In the genomic region with DNA sequence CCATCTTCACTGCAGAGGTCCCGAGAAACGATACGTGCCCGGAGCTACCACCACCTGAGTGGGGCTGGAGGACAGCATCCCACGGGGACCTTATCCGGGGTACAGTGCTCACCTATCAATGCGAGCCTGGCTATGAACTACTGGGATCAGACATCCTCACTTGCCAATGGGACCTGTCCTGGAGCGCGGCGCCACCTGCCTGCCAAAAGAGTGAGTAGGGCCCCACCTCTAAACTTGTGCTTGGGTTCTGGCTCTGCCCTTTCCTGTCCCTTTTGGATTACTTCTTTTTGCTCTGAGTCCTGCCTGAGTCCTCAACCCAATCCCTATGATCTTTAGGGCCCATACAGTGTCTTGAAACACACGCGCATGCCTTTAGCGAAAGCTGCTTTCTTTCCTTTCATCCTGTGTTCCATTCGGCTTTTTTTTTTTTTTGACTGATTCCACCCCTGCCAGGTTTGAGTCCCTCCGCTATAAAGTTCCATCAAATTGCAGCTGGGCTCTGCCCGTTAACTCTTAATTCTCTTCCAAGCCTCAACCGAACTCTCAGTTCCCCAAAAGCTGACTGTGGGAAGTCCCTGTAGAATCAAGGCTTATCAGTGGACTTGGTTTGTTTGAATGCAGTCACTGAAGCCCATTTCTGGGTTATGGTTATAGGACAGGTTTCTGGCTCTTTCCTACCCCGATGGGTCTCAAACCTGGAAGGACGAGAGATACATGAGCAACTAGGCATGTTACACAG, we compare ENCODE assay signal across 9 mouse cellular contexts. TPM values are rescaled to one million over a fixed set of nuclear protein-coding genes. Genes with fewer than 3 reads are reported as not detected.
DNase-seq lines count a peak whose midpoint lies in the region; ATAC-seq and TF ChIP-seq lines count a peak whose summit lies in the region.
"Had no signal": no experiment of that assay in that cellular context is flagged by ENCODE, and none has a peak within 500 bp of the region (broad histone marks: within the 10 kb centered on the region; RNA-seq: fewer than 3 reads in every experiment).

No protein-coding gene starts in this region.

- peak; percentile 61 to 68 for DNase-seq in cerebellum, postnatal 25 days
- no peak for DNase-seq in cerebellum, adult 11 months
- DNase-seq in urinary bladder, postnatal 14 days (ENCODE audit: low spot score), result peak; percentile 49
- no peak for DNase-seq in urinary bladder, adult 2 months (ENCODE audit: low spot score)
- DNase-seq in heart, postnatal 14 days, result peak; percentile 45 to 47
- DNase-seq in liver, embryonic 14.5 days (ENCODE audit: low read depth in 3 of 3, low spot score in 3 of 3), result no peak
- peak; percentile 58 for DNase-seq in thymus, postnatal 14 days
- DNase-seq in cerebellum, adult 9-10 months, result no peak
- DNase-seq: liver, embryonic 13.5 days had no signal

- no peak overlapping the region for H3K9ac ChIP-seq in liver, embryonic 14.5 days (replicated peaks)
- H3K9ac ChIP-seq: liver, embryonic 13.5 days had no signal

- no peak overlapping the region for H3K4me3 ChIP-seq in liver, embryonic 14.5 days (ENCODE audit: insufficient read depth in 1 of 2, low read depth in 2 of 2, low read length in 2 of 2)
- H3K4me3 ChIP-seq: liver, embryonic 13.5 days had no signal

- no peaks in the 10 kb centered on the region for H3K9me3 ChIP-seq in liver, embryonic 14.5 days (ENCODE audit: control insufficient read depth, low read length)
- H3K9me3 ChIP-seq: liver, embryonic 13.5 days had no signal

- 26% methylated on average over 19 of the region's 19 CpGs for WGBS in liver, embryonic 14.5 days (ENCODE audit: insufficient replicate concordance)

- no peak overlapping the region for H3K4me2 ChIP-seq in liver, embryonic 14.5 days (ENCODE audit: low read depth)
- H3K4me2 ChIP-seq: liver, embryonic 13.5 days had no signal

- peak; percentile 78 for TF ChIP-seq CTCF in liver, embryonic 14.5 days (IDR thresholded peaks at IDR 0.05; ENCODE audit: low read depth)

- no peaks in the 10 kb centered on the region for H3K36me3 ChIP-seq in liver, embryonic 14.5 days (replicated peaks; ENCODE audit: control insufficient read depth, insufficient read depth, low read depth)
- H3K36me3 ChIP-seq: liver, embryonic 13.5 days had no signal

- no peak overlapping the region for H3K27ac ChIP-seq in liver, embryonic 14.5 days
- H3K27ac ChIP-seq: liver, embryonic 13.5 days had no signal

- ATAC-seq in liver, embryonic 14.5 days (ENCODE audit: insufficient read depth), result no peak

- intact Hi-C loops in heart, postnatal 14 days (cut with DNase I), result loop anchor here (1.0 kb wide), 1 partner anchor 141 kb away; no protein-coding TSS in a partner anchor

- TF ChIP-seq EP300 in liver, embryonic 14.5 days (IDR thresholded peaks at IDR 0.05; ENCODE audit: low read depth), result no peak

- H3K4me1 ChIP-seq in liver, embryonic 14.5 days (replicated peaks; ENCODE audit: control insufficient read depth in 2 of 2, insufficient read depth in 2 of 2, low read length in 1 of 2), result no peaks in the 10 kb centered on the region
- H3K4me1 ChIP-seq: liver, embryonic 13.5 days had no signal

- no peaks in the 10 kb centered on the region; the same call in 1 of the 2 replicates for H3K27me3 ChIP-seq in liver, embryonic 14.5 days (ENCODE audit: control insufficient read depth, insufficient read depth, low read length)

RNA-seq across cellular contexts. Expression of gene Cdipt, which starts 12.0 kb away (rescaled TPM):
- 118 and 119 TPM in 2 replicates for polyA plus RNA-seq in urinary bladder, adult 2 months (2012; rRNA removed)
- 10 to 100 TPM; 63.3 to 66.1 TPM for total RNA-seq in heart, postnatal 14 days (2021)
- 36.4 and 45.9 TPM in 2 replicates for polyA plus RNA-seq in liver, embryonic 14.5 days (2012; rRNA removed)
- polyA plus RNA-seq in liver, embryonic 14.5 days (2014; fragmentation: Nextera tagmentation; extraction: Ambion mirVana), result 32.6 and 34.3 TPM in 2 replicates

RNA-seq across cellular contexts. Expression of gene Cdiptos, which starts 12.2 kb away (rescaled TPM):
- polyA plus RNA-seq in urinary bladder, adult 2 months (2012; rRNA removed), result 2.2 and 2.7 TPM in 2 replicates
- total RNA-seq in heart, postnatal 14 days (2021), result under 1 TPM; 0.45 to 0.59 TPM
- polyA plus RNA-seq in liver, embryonic 14.5 days (2012; rRNA removed), result 0.18 and 0.52 TPM in 2 replicates
- polyA plus RNA-seq in liver, embryonic 14.5 days (2014; fragmentation: Nextera tagmentation; extraction: Ambion mirVana), result 0.20 and 0.64 TPM in 2 replicates

RNA-seq across cellular contexts. Expression of gene Sez6l2, which starts 13.4 kb away (rescaled TPM):
- polyA plus RNA-seq in urinary bladder, adult 2 months (2012; rRNA removed), result 0.65 and 0.72 TPM in 2 replicates
- total RNA-seq in heart, postnatal 14 days (2021), result 10 to 100 TPM; 14.2 to 17.2 TPM
- polyA plus RNA-seq in liver, embryonic 14.5 days (2012; rRNA removed), result 0.19 and 0.40 TPM in 2 replicates
- not detected in 2 replicates for polyA plus RNA-seq in liver, embryonic 14.5 days (2014; fragmentation: Nextera tagmentation; extraction: Ambion mirVana)

RNA-seq across cellular contexts. Expression of gene Asphd1, which starts 14.3 kb away (rescaled TPM):
- polyA plus RNA-seq in urinary bladder, adult 2 months (2012; rRNA removed), result not detected in 2 replicates
- total RNA-seq in heart, postnatal 14 days (2021), result under 1 TPM in 1 of 2 experiments, not detected in 1; 0.60 TPM
- polyA plus RNA-seq in liver, embryonic 14.5 days (2012; rRNA removed), result 0.04 TPM in 1 of 2 replicates, not detected in the other
- polyA plus RNA-seq in liver, embryonic 14.5 days (2014; fragmentation: Nextera tagmentation; extraction: Ambion mirVana), result not detected in 2 replicates
- polyA plus RNA-seq: liver, embryonic 13.5 days had no signal

RNA-seq across cellular contexts. Expression of gene Kctd13, which starts 35.0 kb away (rescaled TPM):
- 16.3 and 16.4 TPM in 2 replicates for polyA plus RNA-seq in urinary bladder, adult 2 months (2012; rRNA removed)
- 1 to 10 TPM; 6.9 to 7.6 TPM for total RNA-seq in heart, postnatal 14 days (2021)
- 4.0 and 4.3 TPM in 2 replicates for polyA plus RNA-seq in liver, embryonic 14.5 days (2012; rRNA removed)
- 3.0 and 4.8 TPM in 2 replicates for polyA plus RNA-seq in liver, embryonic 14.5 days (2014; fragmentation: Nextera tagmentation; extraction: Ambion mirVana)

Comparison
In these comparisons a context has a peak if more than half of its experiments do, and no peak if none do; other contexts are left out.
1. DNase-seq: peak in cerebellum, postnatal 25 days (2 of 2), urinary bladder, postnatal 14 days (single experiment), heart, postnatal 14 days (2 of 2) and thymus, postnatal 14 days (single experiment); none in cerebellum, adult 11 months (single experiment), urinary bladder, adult 2 months (single experiment), liver, embryonic 14.5 days (0 of 3) and cerebellum, adult 9-10 months (single experiment).